Mouse (Mus musculus): ENCODE data around the gene Pde3b. TPM values are rescaled to one million over a fixed set of nuclear protein-coding genes. Genes with fewer than 3 reads are reported as not detected.
A peak's percentile ranks its signal among the peaks of the same experiment; 100 is the strongest.
"Not testable (repeated sequence)": the region's sequence is repeated elsewhere in the genome, so short reads cannot be mapped to it uniquely, and the experiment has no call there.

Pde3b gene
- polyA plus RNA-seq (2014; fragmentation: Nextera tagmentation; extraction: Ambion mirVana) = 11.2 and 11.5 TPM in 2 replicates

GRCm38 (mm10) chr7:114414421-114415335, at the start of gene Pde3b:
Gene Pde3b (plus strand): TSS chr7:114415281.
- H3K4me3 ChIP-seq (ENCODE audit: low read depth, low read length) = peak within 1 kb of the TSS; percentile 95
- peak within 1 kb of the TSS; percentile 79 for H3K4me2 ChIP-seq (replicated peaks; ENCODE audit: low read depth, low read length)
- no peaks in the 10 kb centered on the region for H3K27me3 ChIP-seq (ENCODE audit: control insufficient read depth, insufficient read depth, low read length)
- H3K9ac ChIP-seq (ENCODE audit: low read depth, low read length) = peak within 1 kb of the TSS; percentile 95
- ATAC-seq (ENCODE audit: low FRiP score) = peak; percentile 93
- DNase-seq (ENCODE audit: low spot score) = peak; percentile 86
- H3K27ac ChIP-seq (ENCODE audit: low read depth, low read length) = peak within 1 kb of the TSS; percentile 91
- H3K4me1 ChIP-seq (replicated peaks; ENCODE audit: control insufficient read depth, insufficient read depth, low read length) = no peaks in the 10 kb centered on the region; the same call in 1 of the 2 replicates
- 2% methylated on average over 45 of the region's 70 CpGs for WGBS
- H3K36me3 ChIP-seq (ENCODE audit: control insufficient read depth, insufficient read depth, low read length) = no peaks in the 10 kb centered on the region
- H3K9me3 ChIP-seq (ENCODE audit: control insufficient read depth, low read length) = no peaks in the 10 kb centered on the region

- DNase-seq (ENCODE audit: low spot score) (no peak), ATAC-seq (ENCODE audit: low FRiP score) (no peak)
- no peak overlapping the region for H3K4me3 ChIP-seq (ENCODE audit: low read depth, low read length)
- no peak overlapping the region for H3K9ac ChIP-seq (ENCODE audit: low read depth, low read length)
- H3K27ac ChIP-seq (ENCODE audit: low read depth, low read length) = no peak overlapping the region
- no peaks in the 10 kb centered on the region for H3K9me3 ChIP-seq (ENCODE audit: control insufficient read depth, low read length)
- no peaks in the 10 kb centered on the region for H3K27me3 ChIP-seq (ENCODE audit: control insufficient read depth, insufficient read depth, low read length)
- no peaks in the 10 kb centered on the region for H3K36me3 ChIP-seq (ENCODE audit: control insufficient read depth, insufficient read depth, low read length)
- no peak overlapping the region for H3K4me2 ChIP-seq (replicated peaks; ENCODE audit: low read depth, low read length)
- no peaks in the 10 kb centered on the region for H3K4me1 ChIP-seq (replicated peaks; ENCODE audit: control insufficient read depth, insufficient read depth, low read length)
- 95% methylated on average over 3 of the region's 3 CpGs for WGBS
Observed at GRCm38 (mm10) chr7:114402130-114402529, 13.0 kb upstream of the Pde3b start.

GRCm38 (mm10) chr7:114415336-114416020, 397 bp downstream of the Pde3b start:
- ATAC-seq (ENCODE audit: low FRiP score) = peak; percentile 79
- WGBS = 0% methylated on average over 49 of the region's 103 CpGs
- Histone ChIP-seq H3K4me1 (replicated peaks; ENCODE audit: control insufficient read depth, insufficient read depth, low read length) (no peaks in the 10 kb centered on the region; the same call in 1 of the 2 replicates), H3K4me2 (replicated peaks; ENCODE audit: low read depth, low read length) (peak overlapping the region; percentile 79), H3K27me3 (ENCODE audit: control insufficient read depth, insufficient read depth, low read length) (no peaks in the 10 kb centered on the region), H3K36me3 (ENCODE audit: control insufficient read depth, insufficient read depth, low read length) (no peaks in the 10 kb centered on the region), H3K4me3 (ENCODE audit: low read depth, low read length) (peak overlapping the region; percentile 95), H3K27ac (ENCODE audit: low read depth, low read length) (peak overlapping the region; percentile 91), H3K9ac (ENCODE audit: low read depth, low read length) (peak overlapping the region; percentile 95), H3K9me3 (ENCODE audit: control insufficient read depth, low read length) (no peaks in the 10 kb centered on the region)
- DNase-seq (ENCODE audit: low spot score) = no peak

GRCm38 (mm10) chr7:114416021-114416845, 1.2 kb downstream of the Pde3b start:
- DNase-seq (ENCODE audit: low spot score) (peak; percentile 73), ATAC-seq (ENCODE audit: low FRiP score) (peak; percentile 55)
- no peaks in the 10 kb centered on the region for H3K36me3 ChIP-seq (ENCODE audit: control insufficient read depth, insufficient read depth, low read length)
- H3K9me3 ChIP-seq (ENCODE audit: control insufficient read depth, low read length) = no peaks in the 10 kb centered on the region
- peak overlapping the region; percentile 95 for H3K4me3 ChIP-seq (ENCODE audit: low read depth, low read length)
- peak overlapping the region; percentile 91 for H3K27ac ChIP-seq (ENCODE audit: low read depth, low read length)
- H3K27me3 ChIP-seq (ENCODE audit: control insufficient read depth, insufficient read depth, low read length) = no peaks in the 10 kb centered on the region
- H3K9ac ChIP-seq (ENCODE audit: low read depth, low read length) = peak overlapping the region; percentile 95
- WGBS = under 1% methylated on average over 63 of the region's 66 CpGs
- H3K4me1 ChIP-seq (replicated peaks; ENCODE audit: control insufficient read depth, insufficient read depth, low read length) = no peaks in the 10 kb centered on the region; the same call in 1 of the 2 replicates
- peak overlapping the region; percentile 79 for H3K4me2 ChIP-seq (replicated peaks; ENCODE audit: low read depth, low read length)

- H3K27ac ChIP-seq (ENCODE audit: low read depth, low read length); H3K4me2 ChIP-seq (replicated peaks; ENCODE audit: low read depth, low read length); H3K9ac ChIP-seq (ENCODE audit: low read depth, low read length); H3K9me3 ChIP-seq (ENCODE audit: control insufficient read depth, low read length); H3K4me1 ChIP-seq (replicated peaks; ENCODE audit: control insufficient read depth, insufficient read depth, low read length); DNase-seq (ENCODE audit: low spot score); H3K4me3 ChIP-seq (ENCODE audit: low read depth, low read length); H3K36me3 ChIP-seq (ENCODE audit: control insufficient read depth, insufficient read depth, low read length); H3K27me3 ChIP-seq (ENCODE audit: control insufficient read depth, insufficient read depth, low read length); ATAC-seq (ENCODE audit: low FRiP score): not testable (repeated sequence)
- 65% methylated on average over 3 of the region's 3 CpGs for WGBS
Observed at GRCm38 (mm10) chr7:114419331-114419730, 4.2 kb downstream of the Pde3b start.

- no peak overlapping the region for H3K27ac ChIP-seq (ENCODE audit: low read depth, low read length)
- WGBS = 56% methylated on average over 4 of the region's 4 CpGs
Observed at GRCm38 (mm10) chr7:114420918-114421317, 5.8 kb downstream of the Pde3b start.

GRCm38 (mm10) chr7:114422224-114422623, 7.1 kb downstream of the Pde3b start:
- ATAC-seq (ENCODE audit: low FRiP score) = no peak
- 87% methylated on average over 3 of the region's 3 CpGs for WGBS

More at GRCm38 (mm10) chr7:114420918-114421317, 5.8 kb downstream of the Pde3b start:
- ATAC-seq (ENCODE audit: low FRiP score) = no peak
- no peak overlapping the region for H3K4me2 ChIP-seq (replicated peaks; ENCODE audit: low read depth, low read length)
- H3K9me3 ChIP-seq (ENCODE audit: control insufficient read depth, low read length) = no peaks in the 10 kb centered on the region
- H3K4me3 ChIP-seq (ENCODE audit: low read depth, low read length) = no peak overlapping the region
- H3K4me1 ChIP-seq (replicated peaks; ENCODE audit: control insufficient read depth, insufficient read depth, low read length) = no peaks in the 10 kb centered on the region; the same call in 1 of the 2 replicates
- no peak overlapping the region for H3K9ac ChIP-seq (ENCODE audit: low read depth, low read length)
- DNase-seq (ENCODE audit: low spot score) = no peak
- H3K36me3 ChIP-seq (ENCODE audit: control insufficient read depth, insufficient read depth, low read length) = no peaks in the 10 kb centered on the region
- no peaks in the 10 kb centered on the region for H3K27me3 ChIP-seq (ENCODE audit: control insufficient read depth, insufficient read depth, low read length)

GRCm38 (mm10) chr7:114429768-114430167, 14.7 kb downstream of the Pde3b start:
- Histone ChIP-seq H3K4me3 (ENCODE audit: low read depth, low read length) (no peak overlapping the region), H3K36me3 (ENCODE audit: control insufficient read depth, insufficient read depth, low read length) (no peaks in the 10 kb centered on the region), H3K9me3 (ENCODE audit: control insufficient read depth, low read length) (no peaks in the 10 kb centered on the region), H3K27me3 (ENCODE audit: control insufficient read depth, insufficient read depth, low read length) (no peaks in the 10 kb centered on the region), H3K4me1 (replicated peaks; ENCODE audit: control insufficient read depth, insufficient read depth, low read length) (no peaks in the 10 kb centered on the region), H3K27ac (ENCODE audit: low read depth, low read length) (no peak overlapping the region), H3K4me2 (replicated peaks; ENCODE audit: low read depth, low read length) (no peak overlapping the region), H3K9ac (ENCODE audit: low read depth, low read length) (no peak overlapping the region)
- WGBS = 80% methylated on average over 5 of the region's 5 CpGs
- DNase-seq (ENCODE audit: low spot score) (no peak), ATAC-seq (ENCODE audit: low FRiP score) (no peak)

More at GRCm38 (mm10) chr7:114422224-114422623, 7.1 kb downstream of the Pde3b start:
- H3K4me1 ChIP-seq (replicated peaks; ENCODE audit: control insufficient read depth, insufficient read depth, low read length) = no peaks in the 10 kb centered on the region; the same call in 1 of the 2 replicates
- no peaks in the 10 kb centered on the region for H3K27me3 ChIP-seq (ENCODE audit: control insufficient read depth, insufficient read depth, low read length)
- no peak overlapping the region for H3K27ac ChIP-seq (ENCODE audit: low read depth, low read length)
- H3K36me3 ChIP-seq (ENCODE audit: control insufficient read depth, insufficient read depth, low read length) = no peaks in the 10 kb centered on the region
- H3K9ac ChIP-seq (ENCODE audit: low read depth, low read length) = no peak overlapping the region
- no peak for DNase-seq (ENCODE audit: low spot score)
- no peaks in the 10 kb centered on the region for H3K9me3 ChIP-seq (ENCODE audit: control insufficient read depth, low read length)
- no peak overlapping the region for H3K4me3 ChIP-seq (ENCODE audit: low read depth, low read length)
- H3K4me2 ChIP-seq (replicated peaks; ENCODE audit: low read depth, low read length) = no peak overlapping the region
